Comparison of ENCODE assay signal across 28 mouse cellular contexts in genomic region chr5:77568121-77568520, GRCm38 (mm10).
DNase-seq lines count a peak whose midpoint lies in the region; ATAC-seq and TF ChIP-seq lines count a peak whose summit lies in the region.
"Had no signal": no experiment of that assay in that cellular context is flagged by ENCODE, and none has a peak within 500 bp of the region (broad histone marks: within the 10 kb centered on the region; RNA-seq: fewer than 3 reads in every experiment).

No protein-coding gene starts in this region.

- no peak for TF ChIP-seq CTCF in olfactory bulb, adult 2 months (IDR thresholded peaks at IDR 0.05; ENCODE audit: insufficient read depth, low read depth, low read length)

- H3K27me3 ChIP-seq in heart, embryonic 12.5 days (replicated peaks) = no peaks in the 10 kb centered on the region
- no peaks in the 10 kb centered on the region for H3K27me3 ChIP-seq in intestine, embryonic 15.5 days (replicated peaks)
- H3K27me3 ChIP-seq: embryonic facial prominence, embryonic 13.5 days; lung, embryonic 15.5 days; midbrain, embryonic 13.5 days; neural tube, embryonic 13.5 days had no signal

- no peaks in the 10 kb centered on the region for H3K36me3 ChIP-seq in heart, embryonic 12.5 days
- no peaks in the 10 kb centered on the region for H3K36me3 ChIP-seq in intestine, embryonic 15.5 days
- H3K36me3 ChIP-seq: embryonic facial prominence, embryonic 13.5 days; forebrain, embryonic 10.5 days; forebrain, embryonic 15.5 days; lung, embryonic 15.5 days; midbrain, embryonic 13.5 days; neural tube, embryonic 13.5 days had no signal

- no peak for ATAC-seq in heart, embryonic 12.5 days (ENCODE audit: insufficient number of reproducible peaks, low FRiP score)
- ATAC-seq in intestine, embryonic 15.5 days = no peak
- ATAC-seq: activated CD4-positive, CD25-positive, alpha-beta regulatory T cell, adult 4 months; forebrain, embryonic 15.5 days; midbrain, embryonic 13.5 days had no signal

- H3K27ac ChIP-seq in heart, embryonic 12.5 days (ENCODE audit: poor library complexity, severe bottlenecking) = no peak overlapping the region; the same call in 1 of the 2 replicates
- H3K27ac ChIP-seq in olfactory bulb, adult 2 months (ENCODE audit: insufficient read depth, low read depth, low read length) = peak overlapping the region; percentile 69; the same call in 1 of the 2 replicates
- H3K27ac ChIP-seq in intestine, embryonic 15.5 days = no peak overlapping the region
- H3K27ac ChIP-seq: embryonic facial prominence, embryonic 13.5 days; forebrain, embryonic 10.5 days; forebrain, embryonic 15.5 days; hindbrain, embryonic 14.5 days; liver, embryonic 14.5 days; lung, embryonic 15.5 days; midbrain, embryonic 13.5 days; neural tube, embryonic 13.5 days had no signal

- H3K9me3 ChIP-seq in heart, embryonic 12.5 days (replicated peaks) = no peaks in the 10 kb centered on the region
- H3K9me3 ChIP-seq in intestine, embryonic 15.5 days = no peaks in the 10 kb centered on the region
- H3K9me3 ChIP-seq: embryonic facial prominence, embryonic 13.5 days; forebrain, embryonic 15.5 days; lung, embryonic 15.5 days; midbrain, embryonic 13.5 days; neural tube, embryonic 13.5 days had no signal

- H3K4me1 ChIP-seq in heart, embryonic 12.5 days (replicated peaks) = peaks cover 7% of the 10 kb centered on the region
- H3K4me1 ChIP-seq in olfactory bulb, adult 2 months (ENCODE audit: control insufficient read depth, insufficient read depth, low read length) = peaks cover 7% of the 10 kb centered on the region
- no peaks in the 10 kb centered on the region for H3K4me1 ChIP-seq in intestine, embryonic 15.5 days (replicated peaks)
- H3K4me1 ChIP-seq: embryonic facial prominence, embryonic 13.5 days; forebrain, embryonic 10.5 days; forebrain, embryonic 15.5 days; lung, embryonic 15.5 days; midbrain, embryonic 13.5 days; neural tube, embryonic 13.5 days had no signal

- H3K4me2 ChIP-seq in heart, embryonic 12.5 days = no peak overlapping the region
- H3K4me2 ChIP-seq in intestine, embryonic 15.5 days (replicated peaks) = no peak overlapping the region
- H3K4me2 ChIP-seq: embryonic facial prominence, embryonic 13.5 days; forebrain, embryonic 15.5 days; hindbrain, embryonic 14.5 days; lung, embryonic 15.5 days; midbrain, embryonic 13.5 days; neural tube, embryonic 13.5 days had no signal

- intact Hi-C loops in heart, postnatal 25 days (cut with DNase I) = no loop called here

- peak; percentile 10 for DNase-seq in heart, postnatal 25 days (ENCODE audit: low spot score)
- peak; percentile 14 for DNase-seq in right cerebral cortex, postnatal 25 days
- no peak for DNase-seq in right cerebral cortex, adult 2 months (ENCODE audit: low spot score in 2 of 2)
- DNase-seq in kidney, postnatal 25 days = no peak
- DNase-seq: adrenal gland, adult 2 months; B cell, adult 2 months; cerebellum, adult 11 months; cerebellum, adult 9-10 months; embryo, embryonic 11 days; gastrocnemius, postnatal 10 days; kidney, adult 11 months; kidney, postnatal 14 days; liver; lung, postnatal 4 days; thymus, adult 18-20 months; thymus, postnatal 25 days had no signal

- no peak overlapping the region for H3K9ac ChIP-seq in heart, embryonic 12.5 days
- no peak overlapping the region for H3K9ac ChIP-seq in intestine, embryonic 15.5 days
- H3K9ac ChIP-seq: embryonic facial prominence, embryonic 13.5 days; forebrain, embryonic 15.5 days; hindbrain, embryonic 14.5 days; liver, embryonic 14.5 days; lung, embryonic 15.5 days; midbrain, embryonic 13.5 days; neural tube, embryonic 13.5 days had no signal

- H3K4me3 ChIP-seq in heart, embryonic 12.5 days = no peak overlapping the region
- H3K4me3 ChIP-seq in olfactory bulb, adult 2 months (ENCODE audit: insufficient read depth, low read depth, low read length) = no peak overlapping the region
- H3K4me3 ChIP-seq in intestine, embryonic 15.5 days (replicated peaks) = no peak overlapping the region
- H3K4me3 ChIP-seq: embryonic facial prominence, embryonic 13.5 days; forebrain, embryonic 10.5 days; forebrain, embryonic 15.5 days; lung, embryonic 15.5 days; midbrain, embryonic 13.5 days; neural tube, embryonic 13.5 days had no signal

- TF ChIP-seq POLR2A in olfactory bulb, adult 2 months (IDR thresholded peaks at IDR 0.05; ENCODE audit: insufficient read depth, low read depth, low read length) = no peak

- 65% methylated on average over 5 of the region's 5 CpGs for WGBS in heart, embryonic 12.5 days
- 30% methylated on average over 5 of the region's 5 CpGs for WGBS in olfactory bulb, adult 2 months
- WGBS in intestine, embryonic 15.5 days = 86% methylated on average over 5 of the region's 5 CpGs

Comparison
In these comparisons a context has a peak if more than half of its experiments do, and no peak if none do; other contexts are left out.
1. DNase-seq: peak in heart, postnatal 25 days (single experiment) and right cerebral cortex, postnatal 25 days (single experiment); none in right cerebral cortex, adult 2 months (0 of 2) and kidney, postnatal 25 days (0 of 2).